Mouse (Mus musculus) hindbrain, embryonic 15.5 days (tissue): ENCODE data around the gene Ubac1. TPM values are rescaled to one million over a fixed set of nuclear protein-coding genes. Genes with fewer than 3 reads are reported as not detected.

ENCODE experiments used
- ATAC-seq: fragments of 200-750 bp; cut with Nextera tagmentation; 2 replicates; pipeline ENCODE4 v1.8.0; 2017; ENCODE audit warnings: low read depth, moderate number of reproducible peaks, moderate TSS enrichment; ENCODE audit not compliant: low FRiP score
- H3K27ac ChIP-seq: fragments of 300-500 bp; sonication (generic); replicated peaks from 2 replicates; pipeline ENCODE4 v1.5.1; 2015; ENCODE audit warnings: mild to moderate bottlenecking, inconsistent platforms
- H3K27me3 ChIP-seq: fragments of 300-500 bp; sonication (generic); 2 replicates; pipeline ENCODE4 v1.6.1; 2015; ENCODE audit warnings: control low read depth, inconsistent platforms
- H3K36me3 ChIP-seq: fragments of 300-500 bp; sonication (generic); 2 replicates; pipeline ENCODE4 v1.6.1; 2015; ENCODE audit warnings: control low read depth, inconsistent platforms
- H3K4me1 ChIP-seq: fragments of 300-500 bp; sonication (generic); replicated peaks from 2 replicates; pipeline ENCODE4 v1.6.1; 2015; ENCODE audit warnings: control low read depth, inconsistent platforms
- H3K4me2 ChIP-seq: fragments of 300-500 bp; sonication (generic); 2 replicates; pipeline ENCODE4 v1.6.1; 2015; ENCODE audit warnings: moderate library complexity, mild to moderate bottlenecking, inconsistent platforms
- H3K4me3 ChIP-seq: fragments of 300-500 bp; sonication (generic); 2 replicates; pipeline ENCODE4 v1.5.1; 2015; ENCODE audit warnings: mild to moderate bottlenecking, inconsistent platforms
- H3K9ac ChIP-seq: fragments of 300-500 bp; sonication (generic); 2 replicates; pipeline ENCODE4 v1.6.1; 2015; ENCODE audit warnings: inconsistent platforms
- H3K9me3 ChIP-seq: fragments of 300-500 bp; sonication (generic); 2 replicates; pipeline ENCODE4 v1.6.1; 2016; ENCODE audit warnings: control low read depth, inconsistent platforms
- WGBS: fragments of 180-500 bp; shearing (Covaris S2); methylation state at CpG from one replicate; pipeline ENCODE4 v1.1.7; 2015; 5-methylcytosine and 5-hydroxymethylcytosine counted together
- polyA plus RNA-seq: library from polyadenylated mRNA; unstranded; fragments of >200 nt; fragmentation: Nextera tagmentation; extraction: Ambion mirVana; gene quantifications from 2 replicates; pipeline ENCODE4 v1.2.1, GENCODE M21; 2015

The Ubac1 gene
- polyA plus RNA-seq, 1 experiment from 2014 or later: 143 TPM

DNA sequence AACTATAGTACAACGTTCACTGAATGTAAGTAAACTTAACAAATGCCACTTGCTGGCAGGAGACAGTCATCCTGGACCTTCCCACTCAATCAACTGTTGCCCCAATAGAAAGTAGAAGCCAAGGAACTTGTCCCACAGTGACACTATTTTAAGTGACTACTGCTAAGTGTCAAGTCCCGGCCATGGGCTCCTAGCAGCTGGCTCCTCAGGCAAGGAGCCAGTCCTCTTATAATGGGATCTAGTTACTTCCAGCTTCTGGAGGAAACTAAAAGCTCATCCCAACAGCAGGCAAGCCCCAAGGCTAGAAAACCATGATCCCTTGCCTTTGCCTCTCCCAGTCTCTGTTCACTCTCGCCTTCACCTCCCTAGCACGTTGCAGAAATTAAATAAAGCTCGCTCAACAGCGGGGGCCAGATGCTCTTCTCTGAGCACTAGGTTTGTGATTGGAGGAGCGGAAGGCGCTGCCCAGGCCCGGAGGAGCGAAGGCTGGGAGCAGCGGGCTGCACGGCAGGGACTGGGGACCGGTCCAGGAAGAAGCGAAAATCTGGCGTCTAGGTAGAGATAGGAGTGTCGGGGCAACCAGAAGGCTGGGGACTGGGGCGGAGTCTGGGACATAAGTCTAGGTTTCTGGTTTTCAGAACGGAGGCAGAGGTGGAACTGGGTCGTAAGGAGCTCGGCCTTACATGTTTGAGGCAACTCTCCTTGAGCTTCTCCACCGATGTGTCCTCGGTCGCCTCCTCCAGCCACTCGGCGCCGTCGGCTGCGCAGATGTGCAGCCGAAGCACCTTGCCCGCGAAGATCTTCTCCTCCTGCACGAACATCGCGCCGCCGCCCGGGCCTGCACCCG lies 610 bp downstream of the Ubac1 start:
- peak; percentile 31 for ATAC-seq
- WGBS: 2% methylated on average over 37 of the region's 38 CpGs
- H3K9ac ChIP-seq: peak overlapping the region; percentile 75
- H3K27ac ChIP-seq: peak overlapping the region; percentile 88
- H3K4me1 ChIP-seq: peaks cover 43% of the 10 kb centered on the region
- no peaks in the 10 kb centered on the region for H3K36me3 ChIP-seq
- H3K27me3 ChIP-seq: no peaks in the 10 kb centered on the region
- peak overlapping the region; percentile 78 for H3K4me2 ChIP-seq
- H3K4me3 ChIP-seq: peak overlapping the region; percentile 70
- H3K9me3 ChIP-seq: no peaks in the 10 kb centered on the region

DNA sequence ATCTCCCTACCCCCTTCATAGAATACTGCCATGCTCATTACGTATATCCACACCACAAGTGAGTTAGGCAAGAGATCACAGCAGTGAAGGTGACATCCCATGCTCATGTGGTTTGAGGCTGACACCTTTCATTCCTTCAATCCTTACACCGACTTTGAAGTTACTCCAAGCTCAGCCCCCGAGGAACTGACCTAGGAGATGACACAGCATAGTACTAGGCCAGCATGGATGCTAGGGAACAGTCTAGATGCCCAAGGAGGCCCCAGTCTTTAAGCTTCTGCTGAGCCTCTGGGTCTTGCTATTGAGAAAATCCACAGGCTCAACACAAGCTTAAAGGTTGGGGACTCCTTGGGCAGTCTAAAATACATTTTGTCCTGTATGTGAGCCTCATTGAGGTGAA lies 1.6 kb downstream of the Ubac1 start:
- no peaks in the 10 kb centered on the region for H3K27me3 ChIP-seq
- H3K9ac ChIP-seq: no peak overlapping the region
- H3K4me2 ChIP-seq: peak overlapping the region; percentile 78; the same call in 1 of the 2 replicates
- no peaks in the 10 kb centered on the region for H3K9me3 ChIP-seq
- WGBS: 82% methylated on average over 3 of the region's 3 CpGs
- H3K4me1 ChIP-seq: peaks cover 43% of the 10 kb centered on the region
- H3K36me3 ChIP-seq: peaks cover 8% of the 10 kb centered on the region
- peak overlapping the region; percentile 70; the same call in 1 of the 2 replicates for H3K4me3 ChIP-seq
- no peak for ATAC-seq
- no peak overlapping the region for H3K27ac ChIP-seq

DNA sequence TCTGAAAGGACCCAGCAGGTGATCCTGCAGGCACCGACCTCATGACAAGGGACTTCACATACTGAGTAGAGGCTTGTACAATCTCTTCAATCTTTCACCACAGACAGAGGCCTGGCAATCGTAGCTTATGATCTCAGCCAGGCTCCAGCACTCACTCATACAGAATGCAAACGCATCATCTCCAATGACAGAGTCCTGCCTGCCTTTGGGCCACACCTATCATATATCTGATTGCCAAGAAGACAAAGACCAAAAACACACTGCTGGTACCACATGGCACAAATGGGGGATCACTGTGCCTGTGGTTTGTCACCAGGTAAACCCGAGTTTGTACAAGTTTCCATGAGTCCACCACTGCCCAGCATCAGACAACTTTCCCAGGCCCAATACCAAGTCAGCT lies 4.2 kb downstream of the Ubac1 start:
- Histone ChIP-seq H3K9ac (no peak overlapping the region), H3K4me3 (no peak overlapping the region), H3K27ac (no peak overlapping the region), H3K36me3 (peaks cover 26% of the 10 kb centered on the region), H3K27me3 (no peaks in the 10 kb centered on the region), H3K9me3 (no peaks in the 10 kb centered on the region), H3K4me2 (no peak overlapping the region), H3K4me1 (peaks cover 43% of the 10 kb centered on the region)
- WGBS: 73% methylated on average over 4 of the region's 4 CpGs
- no peak for ATAC-seq

DNA sequence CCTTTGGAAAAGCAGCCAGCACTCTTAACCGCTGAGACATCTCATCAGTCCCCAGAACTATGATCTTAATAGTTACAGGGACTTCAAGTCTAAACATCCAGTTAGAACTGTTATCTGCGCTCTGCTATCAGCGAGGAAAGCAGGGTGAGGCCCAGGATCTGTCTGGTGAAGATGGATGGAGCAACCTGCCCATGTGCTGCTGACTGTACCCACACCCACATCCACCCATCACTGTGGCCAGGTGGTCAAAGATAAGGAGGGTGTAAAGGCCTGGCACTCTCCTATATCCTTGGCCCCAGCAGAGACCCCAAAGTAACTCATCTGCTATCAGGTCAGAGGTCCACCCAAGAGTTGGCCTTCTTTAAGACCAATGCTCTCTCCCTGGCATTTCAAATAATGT lies 7.9 kb downstream of the Ubac1 start:
- Histone ChIP-seq H3K4me3 (no peak overlapping the region), H3K27ac (no peak overlapping the region), H3K4me1 (peaks cover 16% of the 10 kb centered on the region), H3K9me3 (no peaks in the 10 kb centered on the region), H3K9ac (no peak overlapping the region), H3K4me2 (no peak overlapping the region), H3K36me3 (peaks cover 59% of the 10 kb centered on the region), H3K27me3 (no peaks in the 10 kb centered on the region)
- 98% methylated on average over 3 of the region's 3 CpGs for WGBS
- ATAC-seq: no peak

DNA sequence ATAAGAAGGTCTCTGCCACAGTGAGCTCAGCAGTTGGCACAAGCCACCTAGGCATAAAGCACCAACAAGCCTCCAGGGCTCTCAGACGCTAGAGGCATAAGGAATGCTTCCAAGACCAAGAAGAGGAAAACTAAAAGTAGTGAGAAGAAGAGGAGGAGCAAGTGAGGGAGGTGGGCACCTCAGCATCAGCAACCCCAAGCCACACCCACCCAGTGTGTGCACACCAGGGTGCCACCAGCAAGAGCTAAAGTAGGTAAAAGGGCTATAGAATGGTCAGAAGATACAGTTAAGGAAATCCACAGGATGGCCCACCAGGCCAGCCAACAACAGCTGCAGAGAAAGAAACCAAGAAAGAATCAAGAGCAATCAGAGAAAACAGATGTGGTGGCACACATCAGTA lies 10.1 kb downstream of the Ubac1 start:
- H3K36me3 ChIP-seq: peaks cover 81% of the 10 kb centered on the region

DNA sequence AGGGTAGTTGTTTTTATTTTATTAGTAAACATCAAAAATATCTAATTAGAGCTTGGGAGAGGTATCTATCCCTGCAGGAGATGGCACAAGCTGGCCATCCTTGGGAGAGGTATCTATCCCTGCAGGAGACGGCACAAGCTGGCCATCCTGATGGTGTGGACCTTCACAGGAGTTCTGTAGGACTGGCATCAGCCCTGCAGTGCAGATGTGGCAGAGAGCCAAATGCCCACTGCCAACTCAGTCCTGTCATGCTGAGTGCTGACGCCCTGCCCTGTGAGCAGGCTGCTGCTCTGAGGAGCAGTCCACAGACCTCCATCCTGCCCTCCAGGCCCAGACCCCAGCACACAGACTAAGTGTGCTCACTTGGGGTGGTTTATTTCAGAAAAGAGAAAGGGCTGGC lies 19.5 kb downstream of the Ubac1 start:
- Histone ChIP-seq H3K9me3 (no peaks in the 10 kb centered on the region), H3K27ac (no peak overlapping the region), H3K27me3 (no peaks in the 10 kb centered on the region), H3K4me3 (no peak overlapping the region), H3K4me2 (no peak overlapping the region), H3K9ac (no peak overlapping the region), H3K36me3 (peaks cover 61% of the 10 kb centered on the region), H3K4me1 (no peaks in the 10 kb centered on the region)
- 60% methylated on average over 2 of the region's 2 CpGs for WGBS
- ATAC-seq: no peak

More for the DNA sequence above, 10.1 kb downstream of the Ubac1 start:
- Histone ChIP-seq H3K4me2 (no peak overlapping the region), H3K9ac (no peak overlapping the region), H3K27ac (no peak overlapping the region), H3K27me3 (no peaks in the 10 kb centered on the region), H3K4me1 (no peaks in the 10 kb centered on the region), H3K4me3 (no peak overlapping the region), H3K9me3 (no peaks in the 10 kb centered on the region)
- no peak for ATAC-seq
- WGBS: 71% methylated on average over 1 of the region's 1 CpGs

DNA sequence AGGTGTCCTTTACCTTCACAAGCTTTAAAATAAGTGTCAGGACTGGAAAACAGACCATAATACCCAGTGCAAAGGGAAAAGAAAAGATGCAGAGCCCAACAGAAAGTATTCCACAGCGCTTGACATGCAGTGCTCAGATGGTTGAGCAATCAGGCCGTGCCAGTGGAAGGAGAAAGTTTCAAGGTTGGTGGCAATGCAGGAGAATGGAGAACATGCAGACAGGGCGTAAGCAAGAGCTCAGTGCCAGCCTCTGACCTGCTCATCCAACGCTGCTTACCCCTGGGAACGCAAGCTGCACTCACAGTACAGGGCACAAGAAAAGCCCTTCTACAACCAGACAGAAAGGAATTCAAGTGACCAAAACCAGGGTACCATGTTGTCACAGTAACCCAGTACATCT lies 20.4 kb downstream of the Ubac1 start:
- no peak overlapping the region for H3K4me3 ChIP-seq
- no peaks in the 10 kb centered on the region for H3K27me3 ChIP-seq
- H3K36me3 ChIP-seq: peaks cover 52% of the 10 kb centered on the region
- no peak overlapping the region for H3K9ac ChIP-seq
- no peaks in the 10 kb centered on the region for H3K9me3 ChIP-seq
- ATAC-seq: no peak
- no peak overlapping the region for H3K4me2 ChIP-seq
- H3K27ac ChIP-seq: no peak overlapping the region
- no peaks in the 10 kb centered on the region for H3K4me1 ChIP-seq
- 96% methylated on average over 5 of the region's 5 CpGs for WGBS

DNA sequence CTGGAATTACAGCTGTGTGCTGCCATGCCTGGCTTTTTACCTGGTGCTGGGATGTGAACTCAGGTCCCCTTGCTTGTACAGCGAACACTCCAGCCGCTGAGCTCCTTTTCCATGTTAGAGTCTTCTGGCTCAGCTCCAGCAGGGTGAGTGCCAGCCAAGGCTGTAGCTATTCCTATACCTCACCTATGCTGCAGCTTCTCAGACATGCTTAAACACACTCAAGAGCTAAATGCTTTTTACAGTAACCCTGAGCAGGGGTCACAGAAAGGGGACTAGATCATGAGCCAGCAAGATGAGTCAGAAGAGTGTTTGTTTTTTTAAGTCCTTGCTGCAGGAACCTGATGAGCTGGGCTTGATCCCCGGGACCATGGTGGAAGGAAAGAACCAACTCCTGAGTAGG lies 23.8 kb downstream of the Ubac1 start:
- no peak overlapping the region for H3K4me2 ChIP-seq
- no peak for ATAC-seq
- WGBS: 95% methylated on average over 3 of the region's 3 CpGs
- no peaks in the 10 kb centered on the region for H3K9me3 ChIP-seq
- no peaks in the 10 kb centered on the region for H3K4me1 ChIP-seq
- no peak overlapping the region for H3K4me3 ChIP-seq
- H3K36me3 ChIP-seq: peaks cover 33% of the 10 kb centered on the region
- H3K9ac ChIP-seq: no peak overlapping the region
- no peaks in the 10 kb centered on the region for H3K27me3 ChIP-seq
- no peak overlapping the region for H3K27ac ChIP-seq

DNA sequence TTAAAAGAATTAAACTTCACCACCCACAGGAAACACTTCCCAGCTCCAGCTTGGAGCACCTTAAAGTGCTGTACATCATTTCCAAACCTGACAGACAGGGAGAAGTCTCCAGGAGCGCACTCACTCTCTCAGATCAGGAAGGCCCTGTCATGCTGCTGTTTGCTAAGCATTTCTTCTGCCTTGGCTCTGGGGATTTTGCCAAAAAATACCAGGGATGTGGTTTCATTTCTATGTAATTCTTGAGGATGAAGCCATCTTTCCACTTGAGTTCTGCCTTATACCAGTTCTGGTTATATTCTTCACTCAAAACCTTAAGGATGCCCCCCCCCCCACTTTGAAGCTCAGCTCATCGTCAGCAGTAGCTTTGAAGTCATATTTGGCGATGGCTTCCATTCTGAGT lies 26.8 kb downstream of the Ubac1 start:
- ATAC-seq: no peak
- H3K9me3 ChIP-seq: no peaks in the 10 kb centered on the region
- WGBS: 88% methylated on average over 3 of the region's 3 CpGs
- no peaks in the 10 kb centered on the region for H3K4me1 ChIP-seq
- H3K4me2 ChIP-seq: no peak overlapping the region
- no peak overlapping the region for H3K9ac ChIP-seq
- peaks cover 25% of the 10 kb centered on the region for H3K36me3 ChIP-seq
- H3K4me3 ChIP-seq: no peak overlapping the region
- no peak overlapping the region for H3K27ac ChIP-seq
- H3K27me3 ChIP-seq: no peaks in the 10 kb centered on the region

DNA sequence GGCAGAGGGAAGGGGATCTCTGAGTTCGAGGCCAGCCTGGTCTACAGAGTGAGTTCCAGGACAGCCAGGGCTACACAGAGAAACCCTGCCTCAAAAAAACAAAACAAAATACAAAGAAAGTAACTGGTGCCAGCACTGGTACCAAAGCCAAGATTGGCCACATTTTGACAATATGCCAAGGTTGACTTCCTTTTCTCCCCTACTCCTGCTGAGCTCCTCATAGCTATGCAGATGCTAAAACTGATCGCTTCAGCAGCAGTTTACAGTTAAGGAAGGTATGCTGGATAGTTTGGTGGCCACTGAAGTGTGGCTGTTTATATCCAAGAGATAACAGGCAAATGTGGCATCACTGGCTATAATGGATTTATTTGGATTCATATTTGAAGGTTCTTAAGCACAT lies 29.3 kb downstream of the Ubac1 start:
- Histone ChIP-seq H3K9me3 (no peaks in the 10 kb centered on the region), H3K36me3 (peaks cover 3% of the 10 kb centered on the region), H3K4me3 (no peak overlapping the region), H3K4me2 (no peak overlapping the region), H3K9ac (no peak overlapping the region), H3K27me3 (no peaks in the 10 kb centered on the region), H3K4me1 (no peaks in the 10 kb centered on the region), H3K27ac (no peak overlapping the region)
- no peak for ATAC-seq
- WGBS: 56% methylated on average over 2 of the region's 2 CpGs

DNA sequence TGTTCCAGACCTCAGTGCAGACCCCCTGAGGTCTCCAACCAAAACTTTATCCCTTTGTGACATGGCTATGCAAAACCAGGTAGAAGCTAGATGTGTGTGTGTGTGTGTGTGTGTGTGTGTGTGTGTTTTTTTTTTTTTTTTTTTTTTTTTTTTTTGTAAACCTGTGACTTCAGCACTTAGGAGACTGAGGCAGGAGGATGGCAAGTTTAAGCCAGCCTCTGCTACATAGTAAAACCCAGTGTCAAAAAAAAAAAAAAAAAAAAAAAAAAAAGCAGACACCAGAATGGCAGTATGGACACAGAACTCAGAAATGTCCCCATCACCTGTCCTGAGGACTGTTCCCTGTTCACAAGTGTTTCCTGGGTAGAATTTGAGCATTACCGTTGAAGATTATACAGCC lies 31.9 kb downstream of the Ubac1 start:
- 80% methylated on average over 1 of the region's 1 CpGs for WGBS
- no peaks in the 10 kb centered on the region for H3K27me3 ChIP-seq
- no peak overlapping the region for H3K4me3 ChIP-seq
- H3K4me1 ChIP-seq: peaks cover 4% of the 10 kb centered on the region; the same call in 1 of the 2 replicates
- H3K36me3 ChIP-seq: no peaks in the 10 kb centered on the region
- H3K9me3 ChIP-seq: no peaks in the 10 kb centered on the region
- ATAC-seq: no peak
- no peak overlapping the region for H3K27ac ChIP-seq
- no peak overlapping the region for H3K4me2 ChIP-seq
- H3K9ac ChIP-seq: no peak overlapping the region

DNA sequence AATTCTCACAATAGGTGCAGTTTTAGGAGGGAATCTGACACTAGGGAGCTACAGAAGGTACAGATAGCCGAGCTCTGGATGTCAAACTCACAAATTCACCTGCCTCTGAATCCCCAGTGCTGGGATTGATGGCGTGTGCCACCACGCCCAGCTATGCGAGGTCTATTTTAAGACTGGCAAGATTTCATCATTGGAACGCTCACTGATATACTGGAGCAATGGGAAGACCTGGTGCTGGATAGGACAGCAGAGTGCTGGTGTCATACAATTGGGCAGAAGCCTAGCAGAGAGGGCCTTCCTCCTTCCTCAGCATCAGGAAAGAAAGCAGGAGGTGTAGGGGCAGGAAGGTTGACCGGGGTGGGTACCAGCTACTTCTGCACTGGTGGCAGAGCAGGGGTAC lies 33.7 kb downstream of the Ubac1 start:
- H3K9me3 ChIP-seq: no peaks in the 10 kb centered on the region
- H3K4me2 ChIP-seq: no peak overlapping the region
- H3K4me1 ChIP-seq: peaks cover 12% of the 10 kb centered on the region
- H3K9ac ChIP-seq: no peak overlapping the region
- no peak overlapping the region for H3K27ac ChIP-seq
- H3K27me3 ChIP-seq: no peaks in the 10 kb centered on the region
- H3K36me3 ChIP-seq: no peaks in the 10 kb centered on the region
- WGBS: 90% methylated on average over 6 of the region's 6 CpGs
- ATAC-seq: no peak
- H3K4me3 ChIP-seq: no peak overlapping the region

DNA sequence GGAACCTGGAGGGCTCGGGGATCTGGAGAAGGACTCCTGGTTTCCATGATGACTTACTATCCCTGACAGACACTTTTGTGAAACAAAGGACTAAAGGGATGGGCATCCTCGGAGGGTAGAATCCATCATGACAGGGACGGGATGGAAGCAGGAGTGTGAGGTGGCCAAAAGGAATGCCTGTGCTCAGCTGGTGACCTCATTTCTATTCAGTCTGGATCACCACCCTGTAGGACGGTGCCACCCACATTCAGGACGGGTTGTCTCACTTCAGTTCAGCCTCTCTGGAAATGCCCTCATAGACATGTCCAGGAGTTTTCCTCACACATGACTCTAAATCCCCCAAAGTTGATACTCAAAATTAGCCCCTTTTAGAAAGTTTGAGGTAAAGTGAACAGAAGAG lies 34.9 kb downstream of the Ubac1 start:
- Histone ChIP-seq H3K9ac (no peak overlapping the region), H3K27ac (no peak overlapping the region), H3K4me1 (peaks cover 16% of the 10 kb centered on the region), H3K27me3 (no peaks in the 10 kb centered on the region), H3K36me3 (no peaks in the 10 kb centered on the region), H3K9me3 (no peaks in the 10 kb centered on the region), H3K4me3 (no peak overlapping the region), H3K4me2 (no peak overlapping the region)
- ATAC-seq: no peak
- 56% methylated on average over 5 of the region's 5 CpGs for WGBS
